Mouse (Mus musculus): Measurements from ENCODE around the gene Cers5.

- no peak for TF ChIP-seq CTCF (IDR thresholded peaks at IDR 0.05; ENCODE audit: extremely low read depth, insufficient read depth, low read length)
- TF ChIP-seq POLR2A (IDR thresholded peaks at IDR 0.05; ENCODE audit: extremely low read depth, insufficient read depth, low read length): no peak
These were observed 59.8 kb downstream of the Cers5 start for GRCm38 (mm10) chr15:99712666-99713559.
